Mouse (Mus musculus): ENCODE data around the gene Gm45062.

GRCm38 (mm10) chr6:8339453-8339852 lies 80.2 kb downstream of the Gm45062 start:
- TF ChIP-seq CTCF (IDR thresholded peaks at IDR 0.05; ENCODE audit: low read depth, low read length) (no peak), EP300 (IDR thresholded peaks at IDR 0.05; ENCODE audit: insufficient read depth, low read depth, low read length) (no peak), POLR2A (IDR thresholded peaks at IDR 0.05; ENCODE audit: insufficient read depth, low read length) (no peak)

Measured in ES-Bruce4 (cell line).